In the genomic region with DNA sequence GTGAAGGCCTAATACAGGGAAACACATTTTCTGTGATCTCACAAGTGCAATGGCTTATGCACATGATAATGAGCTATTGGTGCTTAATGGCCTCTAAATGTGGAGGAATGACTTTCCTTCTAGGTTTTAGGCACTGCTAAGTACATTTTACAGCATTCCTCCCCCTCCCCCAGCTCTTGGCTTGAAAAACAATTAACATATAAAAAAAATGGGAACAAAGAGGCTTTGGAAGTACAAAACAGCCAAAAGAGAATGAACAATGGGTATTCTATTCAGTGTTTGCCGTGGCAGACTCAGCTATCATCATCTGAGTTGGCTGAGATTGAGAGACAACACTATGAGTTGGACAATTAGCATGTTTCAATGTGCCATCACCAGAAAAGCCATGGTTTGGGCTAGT, we compare ENCODE assay signal across 18 mouse cellular contexts.
DNase-seq lines count a peak whose midpoint lies in the region.
"Had no signal": no experiment of that assay in that cellular context is flagged by ENCODE, and none has a peak within 500 bp of the region (broad histone marks: within the 10 kb centered on the region; RNA-seq: fewer than 3 reads in every experiment).

No protein-coding gene starts in this region.

- peak; percentile 15 for DNase-seq in cerebellum, adult 9-10 months
- DNase-seq in cerebellum, postnatal 14 days, result no peak
- peak; percentile 17 for DNase-seq in layer of hippocampus, adult 9-10 months (ENCODE audit: low spot score)
- no peak for DNase-seq in layer of hippocampus, postnatal 10 days (ENCODE audit: low spot score in 2 of 2)
- peak; percentile 51 for DNase-seq in layer of hippocampus, adult 9-11 months
- DNase-seq in thymus, postnatal 25 days, result no peak
- DNase-seq in liver, result no peak
- DNase-seq: adrenal gland, postnatal 10 days; cerebellum, adult 11 months; cerebellum, postnatal 10 days; gastrocnemius, adult 2 months; heart, postnatal 4 days; kidney, adult 18-20 months; kidney, postnatal 4 days; lung, adult 18-20 months; lung, postnatal 10 days; right cerebral cortex, postnatal 14 days; thymus, postnatal 36 days had no signal

Comparison
In these comparisons a context has a peak if more than half of its experiments do, and no peak if none do; other contexts are left out.
1. DNase-seq: peak in cerebellum, adult 9-10 months (single experiment), layer of hippocampus, adult 9-10 months (single experiment) and layer of hippocampus, adult 9-11 months (single experiment); none in cerebellum, postnatal 14 days (0 of 2), layer of hippocampus, postnatal 10 days (0 of 2), thymus, postnatal 25 days (single experiment) and liver (single experiment).